Mouse (Mus musculus) small intestine, adult 2 months (tissue): ENCODE results near the gene Scmh1.

Experiments
- CTCF ChIP-seq: fragments of 200-500 bp; IDR thresholded peaks from 2 replicates; pipeline ENCODE4 v1.5.1; 2012; ENCODE audit warnings: low read depth, mild to moderate bottlenecking, control low read depth, inconsistent platforms, low read length, moderate library complexity, mixed read lengths; ENCODE audit not compliant: insufficient replicate concordance, insufficient read length; ENCODE audit errors: extremely low read depth
- POLR2A ChIP-seq: fragments of 200-500 bp; IDR thresholded peaks from 2 replicates; pipeline ENCODE4 v1.6.1; 2012; ENCODE audit warnings: low read depth, mild to moderate bottlenecking, control low read depth, inconsistent platforms, low read length, moderate library complexity

- TF ChIP-seq CTCF = no peak
- TF ChIP-seq POLR2A = no peak
Observed at GRCm38 (mm10) chr4:120565726-120566125, 160.6 kb downstream of the Scmh1 start.
